Mouse (Mus musculus) spleen, embryonic (tissue): Measurements from ENCODE around the gene Fras1.

Experiments used
- CTCF ChIA-PET: fragments of 350-600 bp; sonication (Branson Sonifier 250); formaldehyde crosslinking; loops from one replicate; lab custom pipeline; 2022; lab: Charles Lee

Fras1 gene

GRCm38 (mm10) chr5:96373567-96373985 lies at the start of gene Fras1:
Fras1 (plus strand) TSS chr5:96373955.
- CTCF ChIA-PET, result interaction anchor here (0.6 kb wide), 1 partner anchor 59 kb away, joined by 3 read pairs; no protein-coding TSS in a partner anchor

- CTCF ChIA-PET, result no interaction called here
Observed at GRCm38 (mm10) chr5:96331048-96331737, 42.6 kb upstream of the Fras1 start.

DNA sequence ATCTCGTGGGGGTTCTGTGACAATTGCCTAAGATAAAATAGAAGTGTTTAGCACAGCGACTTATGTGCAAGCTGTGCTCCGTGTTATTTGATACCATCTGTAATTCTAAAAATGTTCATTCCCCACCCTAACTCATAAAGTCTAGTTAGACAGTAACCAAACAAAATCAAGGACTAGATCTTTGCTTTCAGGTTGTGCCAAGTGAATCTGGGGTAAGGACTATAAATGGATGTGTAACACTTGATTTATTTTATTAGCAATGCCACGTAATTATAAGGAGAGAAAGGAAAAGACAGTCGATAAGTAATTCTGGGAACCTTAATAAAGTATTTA lies 42.1 kb upstream of the Fras1 start:
- CTCF ChIA-PET, result no interaction called here

DNA sequence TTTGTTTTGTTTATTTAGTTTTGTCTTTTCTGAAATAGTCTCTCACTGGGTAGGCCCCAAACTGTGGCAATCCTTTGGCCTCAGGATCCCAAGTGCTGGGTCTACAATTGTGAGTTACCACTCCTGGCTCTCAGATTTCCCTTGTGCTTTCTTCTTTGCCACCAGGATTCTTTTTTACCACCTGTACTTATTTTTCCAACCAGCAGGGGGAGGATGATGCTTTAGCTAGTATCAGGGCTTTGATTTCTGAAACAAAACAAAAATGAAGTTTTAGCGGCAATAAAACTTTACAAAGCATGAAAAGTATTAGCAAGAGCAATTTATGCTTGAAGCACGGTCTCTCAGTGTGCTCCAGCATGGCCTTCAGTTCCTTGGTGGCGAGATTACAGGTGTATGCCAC lies 39.8 kb upstream of the Fras1 start:
- CTCF ChIA-PET, result no interaction called here

- CTCF ChIA-PET, result no interaction called here
Observed at GRCm38 (mm10) chr5:96340564-96340963, 33.2 kb upstream of the Fras1 start.

- CTCF ChIA-PET, result no interaction called here
Observed at GRCm38 (mm10) chr5:96344983-96345382, 28.8 kb upstream of the Fras1 start.

DNA sequence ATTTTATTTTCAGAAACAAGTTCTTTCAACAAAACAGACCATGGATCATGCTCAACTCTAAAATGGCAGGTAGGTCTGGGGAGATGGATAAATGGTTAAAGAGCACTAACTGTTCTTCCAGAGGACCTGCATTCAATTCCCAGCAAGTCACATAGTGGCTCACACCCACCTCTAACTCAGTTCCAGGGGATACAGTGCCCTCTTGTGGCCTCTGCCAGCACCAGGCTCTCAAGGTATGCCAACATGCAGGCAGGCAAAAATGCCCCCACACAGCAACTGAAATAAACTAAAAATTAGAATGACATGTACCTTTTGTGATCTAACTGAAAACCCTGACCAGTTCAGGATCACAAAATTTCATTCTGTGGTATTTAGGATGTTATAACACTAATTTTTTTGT lies 21.8 kb upstream of the Fras1 start:
- CTCF ChIA-PET, result no interaction called here

DNA sequence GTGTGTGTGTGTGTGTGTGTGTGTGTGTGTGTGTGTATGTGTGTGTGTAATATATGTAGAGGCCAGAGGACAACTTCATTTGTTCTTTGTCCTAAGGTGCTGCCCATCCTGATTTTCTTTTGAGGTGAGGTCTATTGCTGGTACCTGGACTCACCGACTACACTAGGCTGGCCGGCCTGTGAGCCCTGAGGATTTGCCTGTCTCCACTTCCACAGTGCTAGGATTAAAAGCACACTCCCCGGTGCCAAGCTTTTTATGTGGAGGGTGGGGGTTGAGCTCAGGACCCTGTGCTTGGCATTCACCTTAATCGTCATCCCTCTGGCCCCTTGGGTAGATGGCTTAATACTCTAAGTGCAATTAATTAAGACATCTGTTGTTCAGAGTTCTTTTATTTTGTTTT lies 9.8 kb upstream of the Fras1 start:
- CTCF ChIA-PET, result no interaction called here

DNA sequence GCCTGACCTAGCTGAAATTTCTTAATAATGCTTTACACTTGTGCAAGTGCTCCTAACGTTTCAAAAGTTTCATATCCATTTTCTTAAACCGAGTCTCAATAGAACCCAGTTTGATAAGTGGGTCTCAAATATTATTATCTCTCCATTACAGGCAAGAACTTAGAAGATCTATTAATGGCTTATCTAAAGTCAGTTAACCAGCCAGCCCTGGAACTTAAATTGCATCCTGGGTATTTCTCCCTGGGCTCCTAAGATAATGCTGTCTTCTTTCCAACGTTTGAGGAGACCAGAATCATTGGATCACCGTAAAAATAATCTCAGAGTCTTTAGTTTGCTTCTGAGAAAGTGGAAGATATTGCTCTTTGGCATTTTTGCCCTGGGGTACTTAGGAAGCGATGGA lies 8.2 kb upstream of the Fras1 start:
- CTCF ChIA-PET, result no interaction called here

GRCm38 (mm10) chr5:96367260-96367659 lies 6.5 kb upstream of the Fras1 start:
- CTCF ChIA-PET, result no interaction called here

DNA sequence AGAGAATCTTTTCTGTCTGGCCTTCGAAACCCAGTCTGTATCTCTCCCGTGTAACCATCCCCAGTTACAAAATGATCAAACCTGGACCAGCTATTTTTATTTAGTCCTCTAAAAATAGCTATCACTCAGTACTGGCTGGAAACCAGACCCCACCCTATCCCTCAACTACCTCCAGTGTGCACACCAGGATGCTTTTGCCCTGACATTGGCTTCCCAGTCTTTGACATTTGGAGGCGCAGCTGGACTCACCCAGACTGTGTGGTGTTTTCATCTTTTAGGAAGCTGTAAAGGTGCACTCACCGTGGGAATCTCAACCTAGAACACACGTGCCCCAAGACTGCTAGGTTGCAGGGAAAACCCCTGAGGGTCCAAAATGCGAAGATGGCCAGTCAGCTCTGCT lies 649 bp upstream of the Fras1 start:
- CTCF ChIA-PET, result interaction anchor here (0.6 kb wide), 1 partner anchor 58 kb away, joined by 3 read pairs; no protein-coding TSS in a partner anchor

DNA sequence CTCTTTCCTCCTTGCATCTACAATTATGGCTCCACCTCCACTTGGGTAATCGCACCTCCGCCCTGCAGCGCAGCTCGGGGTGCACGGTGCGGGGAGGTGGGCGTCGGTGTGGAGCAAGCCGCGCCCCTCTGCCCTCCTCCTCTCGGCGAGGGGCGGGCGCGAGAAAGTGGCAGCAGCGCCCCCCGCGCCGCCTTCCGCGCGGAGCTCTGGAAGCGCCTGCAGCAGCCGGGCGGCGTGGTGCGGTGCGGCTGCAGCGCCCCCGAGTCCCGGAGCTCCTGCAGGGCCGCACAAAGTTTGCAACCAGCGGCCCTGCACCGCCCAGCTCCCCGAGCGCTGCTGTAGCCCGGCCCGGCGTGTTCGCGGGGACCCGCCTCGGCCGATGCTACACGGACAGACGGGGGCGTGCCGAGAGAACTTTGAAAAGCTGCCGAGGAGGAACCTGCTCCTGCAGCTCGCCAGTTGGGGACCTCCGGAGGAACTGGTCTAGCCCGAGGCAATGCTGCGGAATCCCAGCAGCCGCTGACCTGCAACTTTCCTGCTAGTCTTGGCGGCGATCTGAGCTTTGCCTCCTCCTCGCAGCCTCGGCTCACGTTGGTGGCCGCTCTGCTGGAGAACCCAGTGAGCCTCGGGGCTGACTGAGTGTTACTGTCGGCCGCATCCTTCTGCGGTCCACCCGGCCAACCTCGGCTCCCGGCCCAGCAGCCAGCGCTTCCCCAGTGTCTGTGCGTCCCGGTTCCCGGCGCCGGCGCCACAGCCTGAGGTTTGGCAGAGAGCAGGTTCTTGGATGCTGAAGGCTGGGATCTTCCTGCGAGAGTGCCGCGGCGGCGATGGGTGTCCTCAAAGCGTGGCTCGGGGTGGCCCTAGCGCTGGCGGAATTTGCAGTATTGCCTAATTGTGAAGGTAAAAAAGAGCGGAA lies 489 bp downstream of the Fras1 start:
- CTCF ChIA-PET, result no interaction called here

- CTCF ChIA-PET, result no interaction called here
Observed at GRCm38 (mm10) chr5:96375391-96375831, 1.7 kb downstream of the Fras1 start.

DNA sequence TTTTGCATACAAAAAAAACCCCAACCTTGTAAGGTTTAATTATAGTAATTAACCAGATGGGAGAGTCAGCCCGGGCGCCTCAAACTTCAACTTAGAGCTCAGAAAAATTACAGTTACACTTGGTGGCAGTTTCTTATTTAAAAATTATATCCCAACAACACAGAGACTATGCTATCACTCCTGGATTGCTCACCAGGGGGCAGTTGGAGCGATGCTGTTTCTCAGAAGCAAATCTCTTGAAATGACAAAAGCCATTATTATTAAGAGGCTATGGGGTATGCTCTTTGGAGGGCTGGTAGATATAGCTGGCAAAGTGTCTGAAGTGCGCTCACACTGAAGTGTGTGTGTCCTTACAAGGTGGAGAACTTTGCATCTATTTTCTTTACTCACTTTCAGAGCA lies 2.5 kb downstream of the Fras1 start:
- CTCF ChIA-PET, result no interaction called here

- CTCF ChIA-PET, result no interaction called here
Observed at GRCm38 (mm10) chr5:96386138-96386933, 12.6 kb downstream of the Fras1 start.

DNA sequence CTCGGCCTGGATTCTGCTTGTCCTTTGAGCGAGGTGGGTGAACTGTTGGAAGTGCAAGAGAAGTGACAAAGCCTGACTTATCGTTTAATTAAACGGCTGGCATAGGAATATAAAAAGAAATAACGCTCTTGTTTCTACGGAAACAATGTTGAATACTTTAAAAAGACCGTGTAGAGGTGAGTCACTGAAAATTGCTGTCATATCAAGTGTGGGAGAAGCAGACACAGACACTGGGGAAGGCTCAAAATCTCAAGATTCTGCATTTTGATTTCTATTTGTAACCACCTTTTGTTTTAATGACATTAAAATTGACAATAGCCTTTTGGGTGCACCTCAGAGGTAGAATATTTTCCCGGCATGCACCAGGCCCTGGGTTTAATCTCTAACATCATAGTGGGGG lies 14.6 kb downstream of the Fras1 start:
- CTCF ChIA-PET, result no interaction called here

- CTCF ChIA-PET, result no interaction called here
Observed at GRCm38 (mm10) chr5:96389963-96390623, 16.3 kb downstream of the Fras1 start.

GRCm38 (mm10) chr5:96391086-96391485 lies 17.3 kb downstream of the Fras1 start:
- CTCF ChIA-PET, result no interaction called here

DNA sequence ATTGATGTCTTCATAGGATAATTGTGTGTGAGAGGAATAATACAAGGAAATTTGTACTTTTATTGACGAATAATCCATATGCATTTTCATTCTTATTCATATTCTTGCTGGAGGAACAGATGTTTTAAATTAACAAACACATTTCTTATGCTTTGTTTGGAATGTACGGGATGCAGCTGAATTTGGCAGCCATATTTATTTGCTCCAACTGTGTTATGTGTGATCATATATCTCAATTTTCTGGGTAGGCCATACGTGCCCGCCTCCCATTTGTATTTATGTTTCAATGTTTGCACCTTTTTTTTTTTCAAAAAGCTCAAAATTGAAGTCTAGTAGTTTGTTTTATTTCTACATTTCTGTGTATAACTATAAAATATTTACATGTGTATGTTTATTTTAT lies 21.2 kb downstream of the Fras1 start:
- CTCF ChIA-PET, result no interaction called here

GRCm38 (mm10) chr5:96395786-96396650 lies 22.3 kb downstream of the Fras1 start:
- CTCF ChIA-PET, result interaction anchor here (0.5 kb wide), 1 partner anchor 595 kb away, joined by 3 read pairs; no protein-coding TSS in a partner anchor
